Mouse (Mus musculus): ENCODE data around the gene Exoc3. TPM values are rescaled to one million over a fixed set of nuclear protein-coding genes. Genes with fewer than 3 reads are reported as not detected.

The Exoc3 gene
- 44.1 TPM for total RNA-seq (2023)

DNA sequence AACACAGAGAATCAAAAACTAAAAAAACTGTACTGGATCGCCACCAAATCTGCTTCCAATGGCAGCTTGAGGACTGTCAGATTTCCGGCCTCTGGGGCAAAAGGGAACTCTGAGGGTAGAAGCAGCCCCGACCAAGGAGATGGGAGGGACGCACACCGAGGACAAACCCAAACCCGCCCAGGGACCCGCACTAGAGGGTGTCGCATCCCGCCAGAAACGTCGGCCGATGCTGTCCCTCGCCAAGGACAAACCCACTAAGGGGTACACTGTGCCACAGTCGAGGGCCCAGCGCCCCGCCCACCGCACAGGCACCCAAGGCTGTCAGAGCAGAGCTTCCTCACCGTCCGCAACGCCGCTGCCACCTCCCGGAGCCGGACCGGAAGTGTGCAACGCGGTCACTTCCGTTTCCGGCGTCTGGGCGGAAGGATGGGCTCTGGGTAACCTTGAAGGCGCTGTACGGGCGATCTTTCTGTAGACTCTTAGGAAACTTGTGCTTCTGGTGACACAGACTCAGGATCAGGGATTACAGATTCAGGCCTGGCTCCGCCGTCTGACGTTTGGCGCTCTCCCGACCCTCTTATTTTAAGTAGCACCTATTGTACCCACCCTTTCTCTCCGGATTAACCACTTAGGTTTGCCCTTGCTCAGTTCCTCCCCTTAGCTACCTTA is at the start of gene Exoc3:
Exoc3 (minus strand) TSS at position 416 of the 669 bp plus-strand sequence.

DNA sequence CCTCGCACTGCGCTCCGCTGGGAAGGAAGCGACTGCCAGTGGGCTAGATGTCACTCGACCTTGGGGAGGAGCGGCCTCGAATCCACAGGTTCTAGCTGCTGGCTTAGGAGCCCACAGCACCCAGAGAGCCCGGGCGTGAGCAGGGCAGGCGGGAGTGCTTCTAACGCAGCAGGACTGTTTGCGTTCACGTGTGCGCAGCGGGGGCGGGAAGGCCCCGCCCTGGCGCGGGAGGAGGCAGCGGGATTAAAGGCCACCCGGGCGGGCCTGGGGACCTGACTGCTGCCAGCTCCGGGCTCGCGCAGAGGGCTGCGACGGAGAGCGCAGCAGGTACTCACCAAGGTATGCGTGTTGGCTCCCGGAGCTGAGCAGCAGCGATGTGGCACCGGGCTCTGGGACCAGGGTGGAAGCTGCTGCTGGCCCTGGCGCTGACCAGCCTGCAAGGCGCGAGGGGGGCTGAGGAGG is 87.4 kb downstream of the Exoc3 start, which contains the start of gene Slc9a3:
Slc9a3 (plus strand) TSS at position 317 of the 462 bp plus-strand sequence.

Other genes with a start within 250 kb of the Exoc3 start
- not detected for gene Zdhhc11, start 244.9 kb downstream of the Exoc3 start, total RNA-seq (2023)
- 1.1 TPM for gene Tppp, start 199.3 kb downstream of the Exoc3 start, total RNA-seq (2023)
- 8.6 TPM for gene Cep72, start 146.4 kb downstream of the Exoc3 start, total RNA-seq (2023)
- gene Slc9a3, start 87.3 kb downstream of the Exoc3 start, total RNA-seq (2023), result not detected
- gene Ahrr, start 83.6 kb upstream of the Exoc3 start, total RNA-seq (2023), result 0.32 TPM
- 112 TPM for gene Pdcd6, start 108.8 kb upstream of the Exoc3 start, total RNA-seq (2023)
- 145 TPM for gene Sdha, start 141.5 kb upstream of the Exoc3 start, total RNA-seq (2023)
- 21.4 TPM for gene Ccdc127, start 141.6 kb upstream of the Exoc3 start, total RNA-seq (2023)
- not detected for gene Lrrc14b, start 155.3 kb upstream of the Exoc3 start, total RNA-seq (2023)
- 0.70 TPM for gene Zfp72, start 182.1 kb upstream of the Exoc3 start, total RNA-seq (2023)
- gene Ftl1-ps1, start 191.0 kb upstream of the Exoc3 start, total RNA-seq (2023), result 269 TPM

Measured in CD4-positive naive resting alpha-beta T cell, adult 76 days (primary cell).